Mouse (Mus musculus) gastrocnemius, postnatal 10 days (tissue): ENCODE data around the gene Acox3. TPM values are rescaled to one million over a fixed set of nuclear protein-coding genes. Genes with fewer than 3 reads are reported as not detected.

Source experiments
- DNase-seq: peaks from one replicate; pipeline ENCODE4 v3.0.0; 2021; ENCODE audit warnings: mixed read lengths
- total RNA-seq, 2 experiments: library from RNA; stranded (reverse); gene quantifications; 2 replicates each; pipeline ENCODE4 v1.2.3; 2021

Acox3 gene
- total RNA-seq, 2 experiments from 2014 or later = 11.1 to 14.5 TPM

GRCm38 (mm10) chr5:35611170-35611569 lies 28.3 kb downstream of the Acox3 start:
- DNase-seq = no peak

- DNase-seq = no peak
Measured at GRCm38 (mm10) chr5:35611900-35612299, 29.1 kb downstream of the Acox3 start.

GRCm38 (mm10) chr5:35612722-35613121 lies 29.9 kb downstream of the Acox3 start:
- no peak for DNase-seq

GRCm38 (mm10) chr5:35616943-35617342 lies 34.1 kb downstream of the Acox3 start:
- no peak for DNase-seq

- DNase-seq = no peak
Measured at GRCm38 (mm10) chr5:35621114-35621513, 38.3 kb downstream of the Acox3 start.

- DNase-seq = no peak
Measured at GRCm38 (mm10) chr5:35623831-35624230, 41.0 kb downstream of the Acox3 start.

GRCm38 (mm10) chr5:35624751-35625239 lies 42.0 kb downstream of the Acox3 start:
- DNase-seq = peak; percentile 72

- no peak for DNase-seq
Measured at GRCm38 (mm10) chr5:35626408-35626807, 43.6 kb downstream of the Acox3 start.

GRCm38 (mm10) chr5:35627307-35627840 lies 44.5 kb downstream of the Acox3 start:
- no peak for DNase-seq

GRCm38 (mm10) chr5:35628685-35629084 lies 45.8 kb downstream of the Acox3 start:
- peak; percentile 75 for DNase-seq

- no peak for DNase-seq
Measured at GRCm38 (mm10) chr5:35629333-35629732, 46.5 kb downstream of the Acox3 start.

GRCm38 (mm10) chr5:35630706-35631105 lies 47.9 kb downstream of the Acox3 start:
- no peak for DNase-seq

- no peak for DNase-seq
Measured at GRCm38 (mm10) chr5:35631224-35631623, 48.4 kb downstream of the Acox3 start.

- DNase-seq = no peak
Measured at GRCm38 (mm10) chr5:35631755-35632154, 48.9 kb downstream of the Acox3 start.

GRCm38 (mm10) chr5:35632841-35633240 lies 50.0 kb downstream of the Acox3 start:
- DNase-seq = no peak

- DNase-seq = no peak
Measured at GRCm38 (mm10) chr5:35636016-35636415, 53.2 kb downstream of the Acox3 start.

GRCm38 (mm10) chr5:35641961-35642584 lies 59.2 kb downstream of the Acox3 start:
- DNase-seq = no peak

GRCm38 (mm10) chr5:35643401-35644048 lies 60.7 kb downstream of the Acox3 start:
- DNase-seq = no peak

- no peak for DNase-seq
Measured at GRCm38 (mm10) chr5:35644082-35644481, 61.2 kb downstream of the Acox3 start.

- no peak for DNase-seq
Measured at GRCm38 (mm10) chr5:35645938-35646493, 63.2 kb downstream of the Acox3 start.

- DNase-seq = peak; percentile 61
Measured at GRCm38 (mm10) chr5:35646927-35647326, 64.1 kb downstream of the Acox3 start.

- no peak for DNase-seq
Measured at GRCm38 (mm10) chr5:35647562-35647961, 64.7 kb downstream of the Acox3 start.

- DNase-seq = no peak
Measured at GRCm38 (mm10) chr5:35648230-35648629, 65.4 kb downstream of the Acox3 start.
